Mouse (Mus musculus) cerebellum, adult 2 months (tissue): ENCODE data around the gene Gigyf2. TPM values are rescaled to one million over a fixed set of nuclear protein-coding genes. Genes with fewer than 3 reads are reported as not detected.

Experiments used
- DNase-seq, 2 experiments: peaks; one replicate each; pipeline ENCODE4 v3.0.0; 2021
- H3K27ac ChIP-seq: fragments of 200-500 bp; 2 replicates; pipeline ENCODE4 v1.5.1; 2012; ENCODE audit warnings: low read length, control low read depth, inconsistent platforms; ENCODE audit not compliant: insufficient read depth
- H3K27me3 ChIP-seq: fragments of 200-500 bp; 2 replicates; pipeline ENCODE4 v1.6.1; 2012; ENCODE audit warnings: inconsistent platforms, mild to moderate bottlenecking, low read length, moderate library complexity; ENCODE audit not compliant: control insufficient read depth, insufficient read depth
- H3K4me1 ChIP-seq: fragments of 200-500 bp; 2 replicates; pipeline ENCODE4 v1.6.1; 2011; ENCODE audit warnings: low read length; ENCODE audit not compliant: control insufficient read depth, insufficient read depth
- H3K4me3 ChIP-seq: fragments of 200-500 bp; replicated peaks from 2 replicates; pipeline ENCODE3; 2011; ENCODE audit warnings: mild to moderate bottlenecking, low read depth, low read length, control low read depth; ENCODE audit not compliant: insufficient read depth
- CTCF ChIP-seq: fragments of 200-500 bp; IDR thresholded peaks from 2 replicates; pipeline ENCODE4 v1.5.1; 2011; ENCODE audit warnings: low read depth, mild to moderate bottlenecking, control low read depth, low read length, moderate library complexity, borderline replicate concordance; ENCODE audit not compliant: insufficient read depth
- POLR2A ChIP-seq: fragments of 200-500 bp; IDR thresholded peaks from 2 replicates; pipeline ENCODE4 v1.6.1; 2011; ENCODE audit warnings: low read length, control low read depth, borderline replicate concordance; ENCODE audit not compliant: insufficient read depth
- WGBS: fragments of 180-500 bp; shearing (Covaris S2); methylation state at CpG from one replicate; pipeline ENCODE4 v1.1.7; 2018; 5-methylcytosine and 5-hydroxymethylcytosine counted together
- polyA plus RNA-seq: library from polyadenylated mRNA; depleted of rRNA; stranded (reverse); fragments of >200 nt; gene quantifications from 2 replicates; pipeline ENCODE4 v1.2.3, GENCODE M21; 2012

The Gigyf2 gene
- polyA plus RNA-seq, 1 experiment, result 63.1 TPM

- DNase-seq, result no peak
- 91% methylated on average over 9 of the region's 9 CpGs for WGBS
- Histone ChIP-seq H3K4me1 (no peaks in the 10 kb centered on the region), H3K27ac (no peak overlapping the region), H3K4me3 (no peak overlapping the region), H3K27me3 (no peaks in the 10 kb centered on the region)
- no peak for TF ChIP-seq POLR2A
- no peak for TF ChIP-seq CTCF
Measured at GRCm38 (mm10) chr1:87386436-87387092, 59.8 kb downstream of the Gigyf2 start.

GRCm38 (mm10) chr1:87393444-87394195, 66.8 kb downstream of the Gigyf2 start:
- no peak for TF ChIP-seq POLR2A
- no peak for TF ChIP-seq CTCF
- H3K4me3 ChIP-seq, result no peak overlapping the region
- 92% methylated on average over 3 of the region's 3 CpGs for WGBS

GRCm38 (mm10) chr1:87394594-87394993, 67.8 kb downstream of the Gigyf2 start, which contains the start of gene Kcnj13:
TSS of gene Kcnj13 (minus strand) at chr1:87394729.
- WGBS, result 54% methylated on average over 6 of the region's 6 CpGs
- no peak within 1 kb of the TSS for H3K27ac ChIP-seq
- TF ChIP-seq POLR2A (no peak), CTCF (no peak)
- H3K4me1 ChIP-seq, result no peaks in the 10 kb centered on the region
- no peaks in the 10 kb centered on the region for H3K27me3 ChIP-seq
- H3K4me3 ChIP-seq, result no peak within 1 kb of the TSS
- DNase-seq, result no peak

More at GRCm38 (mm10) chr1:87393444-87394195, 66.8 kb downstream of the Gigyf2 start:
- no peak for DNase-seq
- Histone ChIP-seq H3K27me3 (no peaks in the 10 kb centered on the region), H3K4me1 (no peaks in the 10 kb centered on the region), H3K27ac (no peak overlapping the region)

- no peak overlapping the region for H3K27ac ChIP-seq
- TF ChIP-seq CTCF (no peak), POLR2A (no peak)
- H3K4me1 ChIP-seq, result no peaks in the 10 kb centered on the region
- no peaks in the 10 kb centered on the region for H3K27me3 ChIP-seq
- peak in 1 of 2 experiments; percentile 14 for DNase-seq
- 55% methylated on average over 7 of the region's 7 CpGs for WGBS
- H3K4me3 ChIP-seq, result no peak overlapping the region
Measured at GRCm38 (mm10) chr1:87396923-87397586, 70.3 kb downstream of the Gigyf2 start.

GRCm38 (mm10) chr1:87404710-87405109, 77.9 kb downstream of the Gigyf2 start:
- Histone ChIP-seq H3K4me1 (no peaks in the 10 kb centered on the region), H3K27me3 (no peaks in the 10 kb centered on the region), H3K4me3 (no peak overlapping the region), H3K27ac (no peak overlapping the region)
- DNase-seq, result no peak
- 79% methylated on average over 1 of the region's 1 CpGs for WGBS
- TF ChIP-seq CTCF, result no peak
- no peak for TF ChIP-seq POLR2A

- Histone ChIP-seq H3K27me3 (no peaks in the 10 kb centered on the region), H3K27ac (no peak overlapping the region), H3K4me3 (no peak overlapping the region), H3K4me1 (no peaks in the 10 kb centered on the region)
- TF ChIP-seq CTCF (no peak), POLR2A (no peak)
- DNase-seq, result no peak
Measured at GRCm38 (mm10) chr1:87406012-87406411, 79.2 kb downstream of the Gigyf2 start.

- WGBS, result 88% methylated on average over 4 of the region's 4 CpGs
- Histone ChIP-seq H3K27ac (no peak overlapping the region), H3K27me3 (no peaks in the 10 kb centered on the region), H3K4me1 (no peaks in the 10 kb centered on the region), H3K4me3 (no peak overlapping the region)
- no peak for DNase-seq
- no peak for TF ChIP-seq POLR2A
- TF ChIP-seq CTCF, result no peak
Measured at GRCm38 (mm10) chr1:87409380-87409779, 82.6 kb downstream of the Gigyf2 start.

GRCm38 (mm10) chr1:87418733-87419132, 91.9 kb downstream of the Gigyf2 start:
- Histone ChIP-seq H3K4me3 (no peak overlapping the region), H3K27me3 (no peaks in the 10 kb centered on the region), H3K27ac (no peak overlapping the region), H3K4me1 (no peaks in the 10 kb centered on the region)
- DNase-seq, result peak in 1 of 2 experiments; percentile 8
- TF ChIP-seq POLR2A (no peak), CTCF (peak; percentile 52)
- WGBS, result 86% methylated on average over 4 of the region's 4 CpGs
